Mouse (Mus musculus) heart, postnatal 10 days (tissue): ENCODE measurements around the gene Gtf3c6. TPM values are rescaled to one million over a fixed set of nuclear protein-coding genes. Genes with fewer than 3 reads are reported as not detected.

ENCODE experiments used
- DNase-seq, 2 experiments: peaks; one replicate each; pipeline ENCODE4 v3.0.0; 2021
- intact Hi-C: fragments of 180-260 bp; cut with DNase I; formaldehyde crosslinking; loops from one replicate; pipeline ENCODE4 v1.15.1; 2025
- total RNA-seq, 2 experiments: library from RNA; stranded (reverse); gene quantifications; 2 replicates each; pipeline ENCODE4 v1.2.3; 2021

The Gtf3c6 gene
- total RNA-seq, 2 experiments from 2014 or later: 30.4 to 31.5 TPM

GRCm38 (mm10) chr10:40260305-40260704, 2.4 kb upstream of the Gtf3c6 start:
- intact Hi-C loops: loop anchor here (5.0 to 10.0 kb wide), 2 partner anchors 167 to 354 kb away; no protein-coding TSS in a partner anchor
- no peak for DNase-seq

- DNase-seq: no peak
- intact Hi-C loops: loop anchor here (1.0 kb wide), 3 partner anchors 42 to 270 kb away; no protein-coding TSS in a partner anchor
Observed at GRCm38 (mm10) chr10:40259542-40259941, 1.6 kb upstream of the Gtf3c6 start.

GRCm38 (mm10) chr10:40258976-40259375, 1.1 kb upstream of the Gtf3c6 start:
- DNase-seq: peak; percentile 67 to 75
- intact Hi-C loops: loop anchor here (1.0 kb wide), 4 partner anchors 42 to 270 kb away; no protein-coding TSS in a partner anchor

DNA sequence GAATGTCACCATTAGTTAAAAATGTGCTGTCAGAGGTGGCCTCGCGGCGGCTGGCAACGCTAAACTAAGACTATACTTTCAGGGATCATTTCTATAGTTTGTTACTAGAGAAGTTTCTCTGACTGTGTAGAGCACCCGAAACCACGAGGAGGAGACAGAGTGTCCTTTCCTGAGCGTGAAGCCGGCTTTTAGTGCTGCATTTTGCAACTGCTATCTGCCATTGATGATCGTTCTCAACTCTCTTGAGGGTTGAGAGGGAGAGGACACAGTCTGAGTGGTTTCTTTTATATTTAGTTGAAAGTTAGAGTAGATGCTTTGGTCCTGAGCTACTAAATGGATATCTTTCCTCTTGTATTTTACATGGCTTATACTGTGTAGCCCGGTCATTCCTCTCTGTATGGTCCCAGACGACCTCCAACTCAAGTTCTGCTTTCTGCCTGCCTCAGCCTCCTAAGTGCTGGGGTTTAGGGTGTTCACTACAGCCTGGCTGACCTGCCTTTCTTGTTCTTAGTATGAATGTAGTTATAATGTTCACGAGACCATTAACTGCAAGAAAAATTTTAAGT, 576 bp upstream of the Gtf3c6 start:
- intact Hi-C loops: loop anchor here (1.0 kb wide), 1 partner anchor 91 kb away; no protein-coding TSS in a partner anchor
- DNase-seq: peak; percentile 80 to 81

GRCm38 (mm10) chr10:40256716-40257115, 1.2 kb downstream of the Gtf3c6 start:
- DNase-seq: peak; percentile 68 to 69
- intact Hi-C loops: no loop called here

- intact Hi-C loops: no loop called here
- no peak for DNase-seq
Observed at GRCm38 (mm10) chr10:40250969-40251368, 6.9 kb downstream of the Gtf3c6 start.

DNA sequence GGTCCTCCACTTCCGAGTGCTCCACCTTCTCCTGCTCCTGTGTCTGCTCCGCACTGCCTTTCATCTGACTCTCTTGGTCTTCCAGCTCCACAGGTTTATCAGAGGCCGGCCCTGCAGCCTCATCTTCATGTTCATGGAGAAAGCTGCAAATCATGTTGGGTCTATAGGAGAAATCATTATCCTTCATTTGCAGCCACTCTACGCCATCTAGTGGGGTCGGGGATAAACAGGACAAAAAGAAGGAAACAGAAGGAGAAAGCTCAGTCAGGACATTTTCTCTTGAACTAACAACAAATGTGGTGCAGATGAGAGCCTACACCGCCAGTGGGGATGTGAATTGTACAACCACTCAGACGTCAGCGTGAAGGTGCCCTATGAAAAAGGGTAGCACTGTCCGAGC, 8.3 kb downstream of the Gtf3c6 start:
- intact Hi-C loops: no loop called here
- DNase-seq: no peak

GRCm38 (mm10) chr10:40247166-40247716, 10.7 kb downstream of the Gtf3c6 start:
- intact Hi-C loops: no loop called here
- DNase-seq: no peak

DNA sequence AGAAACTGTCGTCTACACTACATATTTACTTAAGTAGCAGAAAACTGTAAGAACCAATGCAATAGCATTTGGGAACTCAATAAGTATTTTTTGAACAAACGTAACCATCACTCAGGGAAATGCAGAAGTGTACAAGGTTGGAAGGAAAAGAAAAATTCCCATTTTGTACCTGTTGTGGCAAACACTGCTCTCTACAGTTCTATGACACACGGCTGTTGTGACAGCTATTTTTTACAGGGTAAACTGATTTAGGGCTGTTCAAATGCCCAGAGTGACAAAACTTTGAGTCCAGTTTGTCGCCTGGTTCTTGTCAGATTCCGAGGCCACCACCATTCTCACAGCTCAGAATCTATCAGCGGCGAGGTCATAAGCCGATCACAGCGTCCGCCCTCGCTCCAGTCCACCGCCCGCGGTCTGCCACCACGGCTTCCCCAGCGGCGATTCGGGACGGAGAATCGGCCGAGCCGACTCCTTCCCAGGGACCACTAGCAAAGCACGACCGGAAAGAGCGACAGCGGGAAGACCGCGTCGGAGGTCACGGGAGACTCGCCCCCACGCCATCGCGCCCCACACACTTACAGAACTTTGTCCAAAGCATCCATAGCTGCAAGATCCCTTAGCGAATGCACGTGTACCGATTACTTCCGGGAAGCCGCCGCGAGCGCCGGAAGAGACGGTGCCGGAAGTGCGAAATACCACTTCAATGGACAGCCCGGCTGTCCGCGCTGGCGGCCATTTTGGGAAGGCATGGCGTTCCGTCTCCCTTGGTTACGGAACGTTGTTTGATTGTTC, 11.3 kb downstream of the Gtf3c6 start, which contains the start of gene Rpf2:
TSS of gene Rpf2 (minus strand) at position 663 of the 792 bp plus-strand sequence.
- peak; percentile 85 to 86 for DNase-seq
- intact Hi-C loops: no loop called here

DNA sequence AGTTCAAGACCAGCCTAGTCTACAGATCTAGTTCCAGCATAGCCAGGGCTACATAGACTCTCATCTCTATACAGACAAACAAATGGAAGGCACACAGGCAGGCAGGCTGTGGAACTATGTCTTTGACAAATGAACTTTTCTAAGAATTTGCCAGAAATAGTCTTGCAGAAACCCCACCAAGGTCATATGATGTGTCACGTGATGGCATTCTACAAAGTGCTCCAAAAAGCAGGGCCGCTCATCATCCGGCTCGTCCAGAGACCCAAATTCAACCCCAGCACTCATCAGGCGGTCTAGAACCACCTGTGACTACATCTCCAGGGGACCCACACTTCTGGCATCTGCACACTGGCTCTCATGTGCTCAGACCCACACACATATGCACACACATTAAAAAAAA, 20.1 kb downstream of the Gtf3c6 start:
- DNase-seq: no peak
- intact Hi-C loops: no loop called here

- intact Hi-C loops: no loop called here
- DNase-seq: no peak
Observed at GRCm38 (mm10) chr10:40233241-40233640, 24.7 kb downstream of the Gtf3c6 start.

DNA sequence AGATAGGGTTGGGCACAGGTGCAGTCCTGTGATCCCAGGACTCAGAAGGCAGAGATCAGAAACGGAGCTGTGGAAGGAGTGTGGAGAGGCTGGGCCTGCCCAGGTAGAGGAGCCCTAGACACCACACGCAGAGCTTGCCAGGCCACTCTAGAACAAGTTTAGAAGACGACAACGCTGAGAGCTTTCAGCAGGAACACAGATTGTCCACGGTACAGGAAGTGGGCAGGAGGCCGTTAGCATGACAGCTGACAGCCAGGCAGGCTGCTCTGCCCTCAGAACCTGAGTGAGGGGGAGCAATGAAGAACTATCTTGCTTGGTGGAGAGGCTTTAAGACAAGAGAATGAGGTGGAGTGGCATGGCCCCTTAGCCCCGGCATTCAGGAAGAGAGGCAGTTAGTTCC, 25.5 kb downstream of the Gtf3c6 start:
- intact Hi-C loops: no loop called here
- DNase-seq: no peak

GRCm38 (mm10) chr10:40229725-40230124, 28.2 kb downstream of the Gtf3c6 start:
- no peak for DNase-seq
- intact Hi-C loops: no loop called here

DNA sequence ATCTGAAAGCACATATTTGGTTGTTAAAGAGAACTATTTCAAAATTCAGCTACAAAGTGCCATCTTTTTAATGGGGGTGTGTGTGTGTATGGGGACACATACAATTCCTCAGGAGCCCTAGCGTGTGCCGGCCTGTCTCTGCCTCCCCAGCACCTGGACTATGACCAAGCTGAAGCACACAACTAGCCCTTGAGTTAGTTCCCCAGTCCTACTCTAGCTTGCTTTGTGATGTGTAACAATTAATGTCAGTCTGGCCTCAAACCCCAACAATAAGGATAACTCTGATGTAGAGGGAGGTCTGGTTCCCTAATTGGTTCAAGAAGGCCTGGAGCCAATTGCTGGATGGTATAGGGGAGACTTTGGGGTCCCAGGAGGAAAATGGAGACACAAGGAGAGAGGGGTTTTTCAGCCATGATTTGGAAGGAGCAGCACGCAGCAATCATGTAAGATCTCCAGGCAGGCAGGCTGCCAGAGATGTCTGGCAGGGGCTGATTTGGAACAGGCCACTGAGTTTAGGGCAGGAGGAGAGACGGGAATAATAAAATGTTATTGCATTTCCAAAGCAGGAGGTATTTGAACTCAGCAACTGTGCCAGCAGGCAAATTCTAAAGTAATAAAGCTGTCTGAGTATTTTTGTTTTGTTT, 30.1 kb downstream of the Gtf3c6 start:
- intact Hi-C loops: no loop called here
- DNase-seq: no peak

- intact Hi-C loops: no loop called here
- no peak for DNase-seq
Observed at GRCm38 (mm10) chr10:40218874-40219273, 39.0 kb downstream of the Gtf3c6 start.

DNA sequence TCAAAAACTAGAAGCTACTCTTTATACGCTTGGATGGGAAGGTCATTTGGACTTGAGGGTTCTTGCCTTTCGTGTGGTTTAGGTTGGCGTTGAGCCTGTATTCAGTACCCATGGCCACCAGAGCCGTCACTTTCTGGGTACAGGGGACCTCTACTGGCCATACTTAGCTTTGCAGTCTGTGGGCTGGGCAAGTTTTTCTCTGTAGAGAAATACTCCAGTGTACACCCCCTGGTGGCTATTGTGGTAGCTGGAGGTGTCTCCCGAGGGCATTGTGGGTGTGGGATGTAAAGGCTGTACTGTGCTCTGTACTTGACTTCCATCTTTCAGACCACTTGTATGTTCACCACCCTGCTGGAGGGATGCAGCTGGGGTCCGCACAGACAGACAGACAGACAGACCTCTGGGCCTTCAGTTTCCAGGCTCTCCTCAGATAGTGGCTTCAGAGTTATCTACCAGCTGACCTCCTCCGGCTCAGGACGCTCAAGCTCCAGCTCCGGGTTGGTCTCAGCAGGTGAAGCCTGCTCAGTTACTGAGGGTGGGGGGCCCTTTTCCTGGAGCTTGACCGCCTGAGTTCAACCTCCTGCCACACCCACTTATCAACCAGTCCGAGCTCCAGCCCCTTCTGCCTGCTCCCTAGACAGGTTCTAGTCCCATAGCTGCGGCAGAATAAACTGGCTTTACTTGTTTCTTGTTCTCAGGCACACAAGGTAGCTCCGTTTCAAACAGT, 45.3 kb downstream of the Gtf3c6 start:
- intact Hi-C loops: loop anchor here (1.0 to 5.0 kb wide), 3 partner anchors 70 to 255 kb away; partner anchors contain the start of gene Slc16a10
- peak; percentile 95 to 97 for DNase-seq
